17 mouse cellular contexts compared by ENCODE assay signal in genomic region chr4:95462476-95462875, GRCm38 (mm10).
DNase-seq lines count a peak whose midpoint lies in the region; TF ChIP-seq lines count a peak whose summit lies in the region.
"Had no signal": no experiment of that assay in that cellular context is flagged by ENCODE, and none has a peak within 500 bp of the region (broad histone marks: within the 10 kb centered on the region; RNA-seq: fewer than 3 reads in every experiment).

No protein-coding gene starts in this region.

- no peak for TF ChIP-seq CTCF in lung, adult 2 months (IDR thresholded peaks at IDR 0.05; ENCODE audit: insufficient read depth, low read length)

- no peak for TF ChIP-seq POLR2A in lung, adult 2 months (IDR thresholded peaks at IDR 0.05; ENCODE audit: borderline replicate concordance, extremely low read depth, low read depth, low read length)

- H3K4me1 ChIP-seq in lung, adult 2 months (ENCODE audit: control insufficient read depth, insufficient read depth, low read length), result peaks cover 4% of the 10 kb centered on the region
- H3K4me1 ChIP-seq: hindbrain, embryonic 10.5 days; intestine, embryonic 15.5 days had no signal

- H3K4me3 ChIP-seq in lung, adult 2 months (replicated peaks; ENCODE audit: extremely low read depth, low read depth, low read length), result no peak overlapping the region
- H3K4me3 ChIP-seq: embryonic facial prominence, embryonic 10.5 days; heart, embryonic 13.5 days; hindbrain, embryonic 10.5 days; intestine, embryonic 15.5 days had no signal

- DNase-seq in gastrocnemius, adult 18-20 months (ENCODE audit: low spot score), result peak; percentile 68
- DNase-seq in gastrocnemius, postnatal 10 days, result no peak
- DNase-seq in heart, adult 9 months (ENCODE audit: low spot score in 2 of 2), result peak; percentile 32 to 54
- no peak for DNase-seq in heart, postnatal 4 days
- peak; percentile 20 for DNase-seq in lung, postnatal 36 days
- DNase-seq in lung, adult 2 months, result no peak
- peak; percentile 78 for DNase-seq in adipocyte (ENCODE audit: low spot score)
- no peak for DNase-seq in kidney, adult 18-20 months
- DNase-seq: cerebellum, adult 11 months; cerebellum, adult 9-10 months; cerebellum, postnatal 36 days; gastrocnemius, postnatal 14 days; kidney, adult 2 months had no signal

- WGBS in lung, adult 2 months, result 50% methylated on average over 3 of the region's 3 CpGs

Comparison
In these comparisons a context has a peak if more than half of its experiments do, and no peak if none do; other contexts are left out.
1. DNase-seq: peak in gastrocnemius, adult 18-20 months (single experiment), heart, adult 9 months (2 of 2), lung, postnatal 36 days (single experiment) and adipocyte (single experiment); none in gastrocnemius, postnatal 10 days (single experiment), heart, postnatal 4 days (single experiment), lung, adult 2 months (single experiment) and kidney, adult 18-20 months (single experiment).